Mouse (Mus musculus): ENCODE results near the gene Mad2l1. TPM values are rescaled to one million over a fixed set of nuclear protein-coding genes. Genes with fewer than 3 reads are reported as not detected.

Gene Mad2l1
- 19.8 and 19.9 TPM in 2 replicates for polyA plus RNA-seq (2015; fragmentation: Nextera tagmentation; extraction: Ambion mirVana)

DNA sequence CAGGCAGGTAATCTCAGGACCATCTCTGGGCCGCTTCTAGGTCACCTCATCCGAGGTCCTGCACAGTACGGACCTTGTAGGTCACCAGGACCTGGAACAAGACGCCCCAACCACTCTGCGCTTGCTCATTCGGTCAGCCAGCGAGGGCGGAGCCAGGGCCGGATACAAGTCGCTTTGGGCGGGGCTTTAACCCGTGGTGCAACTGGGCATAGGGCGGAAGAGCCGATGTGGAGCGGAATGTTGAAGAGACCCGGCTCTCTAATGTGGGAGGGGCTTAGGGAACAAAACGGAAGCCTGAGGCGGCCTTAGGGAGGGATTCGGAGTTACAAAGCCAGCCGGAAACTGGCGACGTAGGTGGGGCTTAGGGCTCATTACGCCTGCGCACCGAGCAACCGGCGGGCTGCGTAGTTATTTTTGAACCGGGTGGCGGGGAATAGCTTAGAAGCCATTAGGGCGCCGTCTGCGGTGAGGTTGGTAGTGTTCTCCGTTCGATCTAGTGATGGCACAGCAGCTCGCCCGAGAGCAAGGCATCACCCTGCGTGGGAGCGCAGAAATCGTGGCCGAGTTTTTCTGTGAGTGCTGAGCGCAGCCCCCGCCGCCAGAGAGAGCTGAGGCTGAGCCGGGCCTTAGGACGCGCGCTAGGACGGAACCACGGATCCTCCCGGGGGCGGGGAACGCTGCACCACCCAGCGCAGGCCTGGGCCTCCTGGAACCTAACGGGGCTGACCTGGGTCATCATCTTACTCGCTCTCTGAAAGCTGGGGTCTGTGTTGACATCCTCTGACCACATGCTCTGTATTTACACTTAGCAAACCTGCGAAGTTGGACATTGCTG is at the start of gene Mad2l1:
TSS of gene Mad2l1 (plus strand) at position 363 of the 835 bp plus-strand sequence.
- peak; percentile 99 for ATAC-seq
- WGBS: under 1% methylated on average over 57 of the region's 57 CpGs

GRCm38 (mm10) chr6:66493685-66494084 is 41.5 kb upstream of the Mad2l1 start:
- Histone ChIP-seq H3K4me3 (ENCODE audit: low read length) (no peak overlapping the region), H3K27ac (ENCODE audit: low read depth, low read length) (no peak overlapping the region), H3K9ac (ENCODE audit: low read depth, low read length) (no peak overlapping the region), H3K36me3 (ENCODE audit: control insufficient read depth, insufficient read depth, low read length) (no peaks in the 10 kb centered on the region), H3K9me3 (ENCODE audit: control insufficient read depth, low read length) (no peaks in the 10 kb centered on the region), H3K4me2 (ENCODE audit: low read length) (no peak overlapping the region), H3K27me3 (replicated peaks; ENCODE audit: control insufficient read depth, insufficient read depth, low read length) (no peaks in the 10 kb centered on the region), H3K4me1 (ENCODE audit: control insufficient read depth, insufficient read depth, low read depth, low read length) (no peaks in the 10 kb centered on the region)
- ATAC-seq: no peak
- WGBS: 83% methylated on average over 3 of the region's 3 CpGs

More for the DNA sequence above, at the start of gene Mad2l1:
- Histone ChIP-seq H3K9ac (ENCODE audit: low read depth, low read length) (peak within 1 kb of the TSS; percentile 71), H3K27ac (ENCODE audit: low read depth, low read length) (peak within 1 kb of the TSS; percentile 87), H3K9me3 (ENCODE audit: control insufficient read depth, low read length) (no peaks in the 10 kb centered on the region), H3K4me1 (ENCODE audit: control insufficient read depth, insufficient read depth, low read depth, low read length) (peaks cover 12% of the 10 kb centered on the region), H3K27me3 (replicated peaks; ENCODE audit: control insufficient read depth, insufficient read depth, low read length) (no peaks in the 10 kb centered on the region), H3K4me3 (ENCODE audit: low read length) (peak within 1 kb of the TSS; percentile 88), H3K4me2 (ENCODE audit: low read length) (peak within 1 kb of the TSS; percentile 91), H3K36me3 (ENCODE audit: control insufficient read depth, insufficient read depth, low read length) (no peaks in the 10 kb centered on the region)

DNA sequence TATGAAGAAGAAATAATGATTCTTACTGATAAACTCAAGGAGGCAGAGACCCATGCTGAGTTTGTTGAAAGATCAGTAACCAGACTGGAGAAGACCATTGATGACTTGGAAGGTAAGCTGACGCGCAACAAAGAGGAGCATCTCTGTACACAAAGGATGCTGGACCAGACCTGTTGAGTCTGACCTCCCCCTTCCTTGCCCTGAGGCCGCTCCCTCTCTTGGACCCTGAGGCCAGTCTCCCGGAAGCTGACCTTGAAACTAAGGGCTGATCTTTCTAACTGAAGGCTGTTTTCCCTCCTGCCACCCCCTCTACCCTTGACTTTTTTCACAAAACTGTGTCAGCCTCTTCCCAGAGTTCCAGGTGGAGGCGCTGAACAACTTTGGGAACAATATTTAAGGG is 18.8 kb upstream of the Mad2l1 start:
- Histone ChIP-seq H3K9ac (ENCODE audit: low read depth, low read length) (no peak overlapping the region), H3K36me3 (ENCODE audit: control insufficient read depth, insufficient read depth, low read length) (no peaks in the 10 kb centered on the region), H3K27ac (ENCODE audit: low read depth, low read length) (no peak overlapping the region), H3K4me1 (ENCODE audit: control insufficient read depth, insufficient read depth, low read depth, low read length) (no peaks in the 10 kb centered on the region), H3K4me3 (ENCODE audit: low read length) (no peak overlapping the region), H3K4me2 (ENCODE audit: low read length) (no peak overlapping the region), H3K9me3 (ENCODE audit: control insufficient read depth, low read length) (no peaks in the 10 kb centered on the region), H3K27me3 (replicated peaks; ENCODE audit: control insufficient read depth, insufficient read depth, low read length) (no peaks in the 10 kb centered on the region)
- 97% methylated on average over 5 of the region's 5 CpGs for WGBS
- no peak for ATAC-seq

DNA sequence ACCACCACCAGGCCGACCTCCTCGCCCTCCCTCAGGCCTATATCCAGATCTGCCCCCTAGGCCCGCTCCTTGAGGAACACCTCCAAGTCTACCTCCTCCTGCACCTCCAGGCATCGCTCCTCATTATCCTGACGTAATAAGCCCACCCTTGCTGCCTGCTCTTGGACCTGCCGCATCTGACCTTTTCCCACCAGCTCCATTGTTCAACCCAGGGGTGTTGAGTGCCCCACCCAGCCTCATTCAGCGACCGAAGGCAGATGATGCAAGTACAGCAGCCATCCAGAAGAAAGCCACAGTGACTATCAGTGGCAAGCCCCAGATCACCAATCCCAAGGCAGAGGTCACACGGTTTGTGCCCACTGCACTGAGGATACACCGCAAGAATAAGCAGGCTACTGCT is 6.8 kb upstream of the Mad2l1 start:
- Histone ChIP-seq H3K27me3 (replicated peaks; ENCODE audit: control insufficient read depth, insufficient read depth, low read length) (no peaks in the 10 kb centered on the region), H3K4me3 (ENCODE audit: low read length) (no peak overlapping the region), H3K4me1 (ENCODE audit: control insufficient read depth, insufficient read depth, low read depth, low read length) (no peaks in the 10 kb centered on the region), H3K9ac (ENCODE audit: low read depth, low read length) (no peak overlapping the region), H3K27ac (ENCODE audit: low read depth, low read length) (no peak overlapping the region), H3K4me2 (ENCODE audit: low read length) (no peak overlapping the region), H3K36me3 (ENCODE audit: control insufficient read depth, insufficient read depth, low read length) (no peaks in the 10 kb centered on the region), H3K9me3 (ENCODE audit: control insufficient read depth, low read length) (no peaks in the 10 kb centered on the region)
- no peak for ATAC-seq
- WGBS: 93% methylated on average over 10 of the region's 10 CpGs

DNA sequence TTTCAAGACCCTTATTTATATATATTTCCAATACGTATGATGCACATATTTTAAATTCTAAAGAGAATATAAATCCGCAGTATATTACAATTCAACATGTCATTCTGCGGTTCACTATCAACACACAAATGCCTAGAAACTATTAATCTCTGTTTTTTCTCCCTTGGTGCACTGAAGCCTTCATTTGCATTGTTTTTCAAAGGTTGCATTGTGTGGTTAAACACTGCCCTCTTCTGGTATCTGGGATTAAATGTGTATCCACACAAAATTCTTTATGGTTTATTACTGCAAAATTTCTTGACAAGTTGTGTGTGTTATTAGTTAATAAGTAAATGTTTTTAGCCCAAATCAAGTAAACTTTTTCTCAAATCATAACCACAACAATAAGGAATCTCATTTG is 1.9 kb upstream of the Mad2l1 start:
- ATAC-seq: no peak
- H3K4me2 ChIP-seq (ENCODE audit: low read length): no peak overlapping the region
- no peak overlapping the region for H3K4me3 ChIP-seq (ENCODE audit: low read length)
- no peak overlapping the region for H3K27ac ChIP-seq (ENCODE audit: low read depth, low read length)
- H3K9ac ChIP-seq (ENCODE audit: low read depth, low read length): no peak overlapping the region
- 27% methylated on average over 3 of the region's 3 CpGs for WGBS
- no peaks in the 10 kb centered on the region for H3K36me3 ChIP-seq (ENCODE audit: control insufficient read depth, insufficient read depth, low read length)
- H3K27me3 ChIP-seq (replicated peaks; ENCODE audit: control insufficient read depth, insufficient read depth, low read length): no peaks in the 10 kb centered on the region
- H3K4me1 ChIP-seq (ENCODE audit: control insufficient read depth, insufficient read depth, low read depth, low read length): peaks cover 12% of the 10 kb centered on the region
- no peaks in the 10 kb centered on the region for H3K9me3 ChIP-seq (ENCODE audit: control insufficient read depth, low read length)

DNA sequence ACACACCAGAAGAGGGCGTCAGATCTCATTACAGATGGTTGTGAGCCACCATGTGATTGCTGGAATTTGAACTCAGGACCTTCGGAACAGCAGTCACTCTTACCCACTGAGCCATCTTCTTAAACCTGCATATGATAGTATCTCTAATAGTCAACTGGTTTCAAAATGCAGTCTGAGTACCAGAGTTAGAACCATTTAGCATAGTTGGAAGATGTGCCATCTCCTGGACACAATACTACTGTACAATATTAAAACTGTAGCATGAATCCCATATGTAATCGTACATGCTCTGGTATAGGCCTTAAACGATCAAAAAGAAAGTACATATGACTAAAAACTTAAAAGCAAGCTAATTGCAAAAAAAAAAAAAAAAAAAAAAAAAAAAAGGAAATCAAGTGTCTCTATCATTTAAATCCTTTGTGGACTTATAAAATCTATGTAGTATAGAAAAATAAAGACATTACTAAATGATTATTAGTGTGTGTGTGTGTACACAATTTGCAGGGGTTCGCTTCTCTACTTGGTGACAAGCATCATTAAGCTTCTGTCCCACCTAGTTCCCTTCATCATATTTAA is 736 bp upstream of the Mad2l1 start:
- Histone ChIP-seq H3K27ac (ENCODE audit: low read depth, low read length) (peak overlapping the region; percentile 87), H3K4me2 (ENCODE audit: low read length) (peak overlapping the region; percentile 64), H3K4me1 (ENCODE audit: control insufficient read depth, insufficient read depth, low read depth, low read length) (peaks cover 12% of the 10 kb centered on the region), H3K9me3 (ENCODE audit: control insufficient read depth, low read length) (no peaks in the 10 kb centered on the region), H3K4me3 (ENCODE audit: low read length) (peak overlapping the region; percentile 88), H3K36me3 (ENCODE audit: control insufficient read depth, insufficient read depth, low read length) (no peaks in the 10 kb centered on the region), H3K27me3 (replicated peaks; ENCODE audit: control insufficient read depth, insufficient read depth, low read length) (no peaks in the 10 kb centered on the region), H3K9ac (ENCODE audit: low read depth, low read length) (peak overlapping the region; percentile 71)
- 77% methylated on average over 5 of the region's 5 CpGs for WGBS
- no peak for ATAC-seq

GRCm38 (mm10) chr6:66535966-66536365 is 776 bp downstream of the Mad2l1 start:
- no peaks in the 10 kb centered on the region for H3K27me3 ChIP-seq (replicated peaks; ENCODE audit: control insufficient read depth, insufficient read depth, low read length)
- H3K9ac ChIP-seq (ENCODE audit: low read depth, low read length): peak overlapping the region; percentile 71
- peak overlapping the region; percentile 91 for H3K4me2 ChIP-seq (ENCODE audit: low read length)
- no peaks in the 10 kb centered on the region for H3K36me3 ChIP-seq (ENCODE audit: control insufficient read depth, insufficient read depth, low read length)
- no peak for ATAC-seq
- H3K4me3 ChIP-seq (ENCODE audit: low read length): peak overlapping the region; percentile 88
- H3K27ac ChIP-seq (ENCODE audit: low read depth, low read length): no peak overlapping the region
- no peaks in the 10 kb centered on the region for H3K9me3 ChIP-seq (ENCODE audit: control insufficient read depth, low read length)
- peaks cover 12% of the 10 kb centered on the region for H3K4me1 ChIP-seq (ENCODE audit: control insufficient read depth, insufficient read depth, low read depth, low read length)
- WGBS: 14% methylated on average over 7 of the region's 7 CpGs

- H3K27me3 ChIP-seq (replicated peaks; ENCODE audit: control insufficient read depth, insufficient read depth, low read length): no peaks in the 10 kb centered on the region
- no peaks in the 10 kb centered on the region for H3K9me3 ChIP-seq (ENCODE audit: control insufficient read depth, low read length)
- H3K4me1 ChIP-seq (ENCODE audit: control insufficient read depth, insufficient read depth, low read depth, low read length): no peaks in the 10 kb centered on the region
- no peaks in the 10 kb centered on the region for H3K36me3 ChIP-seq (ENCODE audit: control insufficient read depth, insufficient read depth, low read length)
- H3K4me3 ChIP-seq (ENCODE audit: low read length): no peak within 1 kb of the TSS
- no peak for ATAC-seq
- 83% methylated on average over 1 of the region's 1 CpGs for WGBS
- no peak within 1 kb of the TSS for H3K4me2 ChIP-seq (ENCODE audit: low read length)
- H3K27ac ChIP-seq (ENCODE audit: low read depth, low read length): no peak within 1 kb of the TSS
- no peak within 1 kb of the TSS for H3K9ac ChIP-seq (ENCODE audit: low read depth, low read length)
Measured at GRCm38 (mm10) chr6:66559996-66560395, 24.8 kb downstream of the Mad2l1 start, which contains the start of gene Vmn1r32. TSS of gene Vmn1r32 (minus strand) at chr6:66560096.

GRCm38 (mm10) chr6:66595804-66596203 is 60.6 kb downstream of the Mad2l1 start:
- no peaks in the 10 kb centered on the region for H3K9me3 ChIP-seq (ENCODE audit: control insufficient read depth, low read length)
- no peaks in the 10 kb centered on the region for H3K36me3 ChIP-seq (ENCODE audit: control insufficient read depth, insufficient read depth, low read length)
- H3K4me3 ChIP-seq (ENCODE audit: low read length): no peak overlapping the region
- no peak overlapping the region for H3K4me2 ChIP-seq (ENCODE audit: low read length)
- H3K9ac ChIP-seq (ENCODE audit: low read depth, low read length): no peak overlapping the region
- no peaks in the 10 kb centered on the region for H3K27me3 ChIP-seq (replicated peaks; ENCODE audit: control insufficient read depth, insufficient read depth, low read length)
- H3K27ac ChIP-seq (ENCODE audit: low read depth, low read length): no peak overlapping the region
- no peaks in the 10 kb centered on the region for H3K4me1 ChIP-seq (ENCODE audit: control insufficient read depth, insufficient read depth, low read depth, low read length)
- ATAC-seq: no peak
